Mouse (Mus musculus) right cerebral cortex, postnatal 14 days (tissue): ENCODE measurements around the gene Tmem92.
"Not testable (repeated sequence)": the region's sequence is repeated elsewhere in the genome, so short reads cannot be mapped to it uniquely, and the experiment has no call there.

Experiments
- DNase-seq: peaks from one replicate; pipeline ENCODE4 v3.0.0; 2022

The Tmem92 gene

DNA sequence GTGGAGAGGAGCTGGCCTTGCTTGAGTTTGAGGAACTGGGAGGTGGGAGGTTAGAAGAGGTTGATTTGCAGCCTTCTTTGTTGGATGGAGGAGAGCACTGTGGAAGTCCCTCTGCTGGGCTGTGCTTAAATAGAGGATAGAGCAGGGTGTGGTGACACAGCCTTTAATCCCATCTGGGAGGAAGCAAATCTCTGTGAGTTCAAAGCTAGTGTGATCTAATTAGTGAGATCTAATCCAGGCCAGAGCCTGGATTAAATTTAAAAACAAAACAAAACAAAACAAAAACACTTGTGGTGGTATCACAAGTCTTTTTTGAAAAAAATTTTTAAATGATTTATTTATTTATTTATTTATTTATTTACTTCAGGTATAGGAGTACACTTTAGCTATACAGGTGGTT is at the start of gene Tmem92:
TSS of gene Tmem92 (minus strand) at position 101 of the 400 bp plus-strand sequence.
- no peak for DNase-seq

DNA sequence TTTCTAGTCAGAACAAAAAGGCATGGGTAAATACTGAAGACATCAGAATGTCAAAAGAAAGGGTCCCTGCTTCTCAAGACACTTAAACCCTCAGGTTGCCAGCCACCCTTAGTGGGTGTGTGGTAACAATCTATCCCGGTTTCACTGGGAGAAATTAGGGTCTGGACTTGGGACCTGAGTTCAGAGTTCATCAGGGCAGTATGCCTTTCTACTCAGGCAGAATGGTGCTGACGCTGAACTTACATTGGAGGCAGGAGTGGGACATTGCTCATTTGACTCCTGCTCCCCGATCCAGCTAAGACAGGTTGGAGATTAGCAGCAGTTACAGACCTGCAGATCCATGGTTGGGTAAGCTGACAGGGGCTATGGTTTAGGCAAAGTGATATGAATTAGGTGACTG is 46.5 kb upstream of the Tmem92 start:
- no peak for DNase-seq

DNA sequence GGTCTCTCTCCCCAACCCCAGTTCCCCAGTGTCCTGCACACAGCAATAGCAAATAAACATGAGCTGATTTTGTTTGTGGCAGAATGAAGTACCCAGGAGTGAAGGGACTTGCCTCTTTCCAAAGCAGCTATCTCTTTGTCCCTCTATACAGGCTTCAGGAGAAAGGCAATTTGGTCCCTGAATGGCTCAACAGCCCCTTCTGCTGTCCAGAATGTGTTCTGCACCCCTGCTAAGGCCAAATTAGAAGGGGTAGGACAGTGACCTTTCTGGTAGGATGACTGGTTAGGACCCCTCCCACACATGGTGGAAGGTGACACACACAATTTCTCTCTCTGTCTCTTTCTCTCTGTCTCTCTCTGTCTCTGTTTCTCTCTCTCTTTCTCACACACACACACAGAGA is 36.9 kb upstream of the Tmem92 start:
- not testable (repeated sequence) for DNase-seq

DNA sequence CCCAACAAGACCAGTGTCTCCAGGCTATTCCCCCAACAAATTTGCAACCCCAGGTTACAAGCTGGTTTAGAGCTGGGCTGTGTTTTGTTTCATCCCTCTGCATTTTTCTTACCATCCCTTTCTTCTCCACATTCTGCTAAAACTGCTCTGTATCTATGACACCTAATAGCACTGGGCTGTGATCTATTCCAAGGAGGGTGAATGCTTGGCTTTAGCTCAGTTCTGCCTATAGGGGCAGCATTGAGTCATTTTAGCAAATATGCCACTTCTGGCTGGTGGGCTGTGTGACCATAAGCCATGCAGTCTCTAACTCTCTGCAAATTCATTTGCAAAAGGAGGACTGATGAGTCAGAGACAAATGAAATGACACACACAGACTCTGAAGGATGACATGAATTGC is 36.4 kb upstream of the Tmem92 start:
- not testable (repeated sequence) for DNase-seq

DNA sequence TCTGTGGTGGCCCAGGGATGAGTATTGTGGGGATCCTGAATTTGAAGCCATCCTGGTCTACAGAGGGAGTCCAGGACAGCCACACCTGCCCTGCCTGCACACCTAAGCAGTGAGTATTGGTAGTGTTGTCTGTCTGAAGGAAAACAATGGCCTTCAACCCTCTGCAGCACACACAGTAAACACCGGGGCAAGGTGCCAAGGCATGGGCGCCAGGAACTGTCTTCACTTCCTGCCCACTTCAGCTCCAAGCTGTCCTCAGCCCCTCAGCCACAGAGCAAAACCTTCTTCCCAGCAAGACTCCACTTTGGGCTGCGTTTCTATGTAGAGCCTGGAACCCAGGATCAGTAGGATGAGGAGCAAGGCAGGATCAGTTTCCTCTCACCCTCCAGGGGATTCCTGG is 29.0 kb upstream of the Tmem92 start:
- DNase-seq: not testable (repeated sequence)

DNA sequence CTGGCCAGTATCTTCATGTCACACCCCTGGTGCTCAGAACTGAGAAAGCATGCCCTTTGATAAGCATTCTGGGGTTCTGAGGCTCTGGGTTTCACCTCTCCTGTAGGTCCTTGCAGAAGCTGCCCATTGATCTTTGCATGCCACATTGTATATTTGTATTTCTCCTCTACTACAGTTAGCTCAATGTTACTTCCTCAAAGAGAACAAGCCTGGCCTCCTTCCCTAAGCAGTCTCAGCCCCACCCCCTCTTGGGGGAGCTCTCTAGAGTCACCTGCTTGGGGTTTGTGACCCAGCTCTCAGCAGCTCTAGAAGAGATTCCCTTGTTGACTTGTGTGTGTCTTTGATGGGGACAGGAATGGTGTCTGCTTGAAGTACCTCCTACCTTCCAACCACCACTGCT is 9.2 kb upstream of the Tmem92 start:
- no peak for DNase-seq

DNA sequence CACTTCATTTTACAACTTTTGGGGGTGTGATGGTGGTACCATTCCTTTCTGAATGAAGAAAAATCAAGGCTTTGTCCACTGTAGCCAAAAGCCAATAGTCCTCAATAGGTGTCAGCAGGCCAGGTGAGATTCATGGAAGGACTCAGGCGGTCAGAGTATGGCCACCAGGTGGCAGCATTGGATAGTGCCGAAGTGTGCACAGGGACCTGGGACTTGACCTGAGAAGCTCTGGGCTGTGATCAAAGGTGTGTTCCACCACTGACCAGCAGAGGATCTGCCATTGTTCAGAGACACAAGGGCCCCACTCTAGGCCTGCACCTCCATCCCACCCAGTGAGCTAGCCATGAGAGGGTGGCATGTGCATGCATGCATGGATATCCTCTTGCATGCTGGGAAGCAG is 2.7 kb upstream of the Tmem92 start:
- peak; percentile 57 for DNase-seq

DNA sequence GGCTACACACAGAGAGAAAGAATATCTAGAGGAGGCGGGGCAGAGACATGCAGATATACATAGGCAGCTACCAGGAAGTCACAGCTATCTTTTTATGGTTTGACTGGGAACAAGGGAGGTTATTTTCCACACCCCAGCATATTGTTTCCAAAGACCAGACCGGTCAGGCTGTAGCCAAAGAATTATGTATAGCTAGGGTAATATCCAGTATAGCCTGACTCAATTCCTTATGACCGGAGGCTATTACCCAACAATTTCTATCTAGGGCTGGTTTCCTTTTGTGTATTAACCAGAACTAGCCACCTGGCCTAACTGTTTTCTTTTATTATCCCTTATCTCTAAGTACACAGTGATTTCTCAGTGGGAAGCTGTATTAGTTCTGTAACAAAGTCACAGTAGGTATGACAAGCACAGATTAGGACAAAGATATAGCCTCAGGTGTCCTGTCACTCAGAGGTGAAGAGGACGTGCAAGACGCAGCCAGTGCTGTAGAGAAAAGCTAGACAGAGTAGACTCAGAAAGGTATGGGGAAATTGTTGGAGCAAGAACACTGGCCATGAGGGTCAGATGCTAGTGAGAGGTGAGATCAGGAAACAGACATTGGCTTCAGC is 7.5 kb downstream of the Tmem92 start:
- DNase-seq: no peak

DNA sequence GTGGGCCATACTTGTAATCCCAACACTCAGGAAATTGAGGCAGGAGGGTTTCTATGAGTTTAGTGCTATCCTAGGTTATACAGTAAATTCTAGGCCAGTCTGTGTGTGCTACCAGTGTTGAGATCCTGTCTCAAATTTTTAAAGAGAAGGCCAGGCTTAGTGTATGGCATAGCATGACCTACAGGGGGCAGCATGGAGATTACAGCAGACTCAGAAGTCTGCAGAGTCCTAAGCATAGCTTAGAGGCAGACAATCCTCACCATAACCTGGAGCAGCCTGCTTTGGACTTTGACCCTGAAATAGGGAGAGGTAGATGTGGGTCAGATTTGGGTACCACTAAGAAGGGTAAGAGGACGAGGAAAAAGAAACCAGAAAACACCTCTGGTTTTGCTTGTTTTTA is 8.7 kb downstream of the Tmem92 start:
- DNase-seq: no peak

DNA sequence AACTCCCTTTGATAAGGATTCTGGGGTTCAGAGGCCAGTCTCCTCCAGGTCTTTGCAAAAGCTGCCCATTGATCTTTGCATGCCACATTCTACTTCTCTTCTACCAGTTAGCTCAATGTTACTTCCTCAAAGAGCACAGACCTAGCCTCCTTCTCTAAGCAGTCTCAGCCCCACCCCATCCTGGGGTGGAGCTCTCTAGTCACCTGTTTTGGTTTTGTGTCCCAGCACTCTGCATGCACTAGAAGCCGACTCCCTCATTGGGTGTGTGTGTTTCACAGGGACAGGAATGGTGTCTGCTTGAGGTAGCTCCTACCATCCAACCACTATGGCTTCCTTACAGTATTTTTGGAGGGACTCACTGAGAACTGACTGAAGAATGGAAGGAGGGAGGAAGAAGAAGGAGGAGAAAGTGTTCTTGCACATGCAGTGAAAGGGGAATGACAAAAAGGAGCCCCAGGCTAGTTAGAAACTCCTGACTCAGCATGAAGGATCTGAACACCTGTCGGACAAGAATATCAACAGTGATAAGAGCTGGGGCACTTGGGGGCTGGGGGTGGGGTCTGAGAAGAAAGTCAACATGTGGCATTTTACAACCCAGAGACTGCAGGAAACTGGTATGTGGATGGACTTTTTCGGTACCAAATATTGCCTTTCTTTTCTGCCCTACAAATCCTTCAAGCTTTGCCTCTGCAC is 10.0 kb downstream of the Tmem92 start:
- no peak for DNase-seq

DNA sequence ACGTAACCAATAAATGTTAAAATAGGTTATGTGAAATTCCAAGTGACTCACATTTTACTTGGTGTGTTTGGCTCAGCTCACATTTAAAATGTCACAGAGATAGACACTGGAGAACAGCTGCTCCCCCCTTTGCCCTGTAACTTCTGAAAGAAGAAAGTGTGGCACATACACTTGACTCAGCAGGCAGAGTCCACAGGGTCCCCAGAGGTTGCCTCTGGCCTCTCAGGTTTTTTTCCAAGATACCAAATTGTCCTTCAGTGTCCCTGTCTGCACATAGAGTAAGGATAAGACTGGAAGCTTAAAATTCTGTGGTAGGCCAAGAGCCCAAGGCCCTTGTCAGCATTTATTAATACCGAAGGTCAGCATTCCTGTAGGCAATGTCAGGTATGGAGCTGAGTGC is 15.3 kb downstream of the Tmem92 start:
- no peak for DNase-seq

DNA sequence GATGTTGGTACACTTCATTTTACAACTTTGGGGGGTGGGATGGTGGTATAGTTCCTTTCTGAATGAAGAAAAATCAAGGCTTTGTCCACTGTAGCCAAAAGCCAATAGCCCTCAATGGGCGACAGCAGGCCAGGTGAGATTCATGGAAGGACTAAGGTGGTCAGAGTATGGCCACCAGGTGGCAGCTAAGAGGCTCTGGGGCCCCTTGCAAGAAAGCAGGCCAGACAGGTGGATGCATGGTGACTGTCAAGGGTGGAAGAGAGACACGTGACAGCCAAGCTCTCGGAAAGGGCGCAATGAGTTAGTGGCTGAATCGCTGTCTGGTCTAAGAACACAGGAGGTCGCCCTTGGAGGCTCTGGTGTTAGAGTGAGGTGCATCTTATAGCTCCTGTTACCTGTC is 19.7 kb downstream of the Tmem92 start:
- DNase-seq: no peak

DNA sequence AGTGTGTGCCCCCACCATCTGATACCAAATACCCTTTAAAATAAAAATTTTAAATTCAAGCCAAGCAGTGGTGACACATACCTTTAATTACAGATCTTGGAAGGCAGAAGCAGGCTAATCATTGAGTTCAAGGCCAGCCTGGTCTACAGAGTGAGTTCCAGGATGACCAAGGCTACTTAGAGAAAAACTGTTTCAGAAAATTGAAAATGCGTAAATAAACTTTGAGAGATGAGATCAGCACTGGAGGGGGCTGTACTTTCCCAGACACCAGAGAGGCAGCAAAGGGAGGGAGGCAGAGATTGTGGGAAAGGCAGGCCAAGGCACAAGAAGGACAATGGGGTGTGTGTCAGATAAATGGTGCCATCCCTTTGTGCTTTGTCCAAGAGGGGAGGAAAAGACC is 20.2 kb downstream of the Tmem92 start:
- DNase-seq: no peak

DNA sequence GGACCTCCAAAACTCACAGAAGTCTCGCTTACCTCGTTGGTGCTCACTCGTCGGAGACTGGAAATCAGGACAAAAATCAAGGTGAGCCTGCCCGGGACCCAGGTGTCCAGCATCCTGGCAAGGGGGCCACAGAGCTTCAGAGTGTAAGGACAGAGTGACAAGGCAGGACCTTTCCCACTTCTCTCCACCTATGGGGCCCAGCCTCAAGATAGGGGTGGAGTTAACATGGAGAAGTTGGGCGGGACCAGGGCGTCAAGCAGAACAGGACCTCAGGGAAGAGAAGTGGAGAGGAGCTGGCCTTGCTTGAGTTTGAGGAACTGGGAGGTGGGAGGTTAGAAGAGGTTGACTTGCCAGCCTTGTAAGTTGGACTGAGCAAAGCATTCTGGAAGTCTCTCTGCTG is 21.7 kb downstream of the Tmem92 start:
- no peak for DNase-seq

DNA sequence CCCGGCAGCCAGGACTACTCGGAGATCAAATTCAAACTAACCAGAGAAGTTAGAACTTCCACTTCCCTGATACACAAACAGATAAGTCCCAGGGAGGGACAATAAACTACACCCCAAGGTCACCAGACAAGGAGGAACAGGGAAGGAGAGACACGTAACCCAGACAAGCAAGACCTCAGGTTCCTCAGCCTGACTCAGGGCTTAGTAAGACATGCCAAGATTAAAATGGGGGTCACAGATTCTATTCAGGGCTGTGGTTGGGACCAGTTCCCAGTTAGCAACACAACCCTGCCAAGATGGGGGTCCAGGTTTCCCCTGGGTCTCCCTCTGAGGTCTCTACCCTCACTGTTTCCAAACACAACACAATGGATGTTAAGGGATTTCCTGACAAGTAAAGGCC is 22.1 kb downstream of the Tmem92 start:
- no peak for DNase-seq

DNA sequence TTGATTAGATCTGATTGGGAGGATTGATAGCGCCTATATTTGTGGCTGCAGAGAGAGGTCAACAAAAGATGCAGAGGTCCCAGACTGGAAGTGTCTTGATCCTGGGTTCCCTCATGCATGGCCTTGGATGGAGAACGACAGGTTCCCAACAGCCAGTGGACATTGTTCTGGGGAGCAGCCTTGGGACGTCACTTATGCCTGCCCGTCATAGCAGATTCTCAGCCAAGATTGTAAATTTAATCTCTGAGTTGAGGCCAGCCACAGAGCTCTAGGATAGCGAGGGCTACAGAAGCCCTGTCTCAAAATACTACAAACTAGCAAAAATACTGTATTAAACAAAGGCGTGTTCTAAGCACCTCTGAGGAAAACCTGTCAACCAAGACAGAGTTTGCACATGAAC is 22.6 kb downstream of the Tmem92 start:
- DNase-seq: no peak

DNA sequence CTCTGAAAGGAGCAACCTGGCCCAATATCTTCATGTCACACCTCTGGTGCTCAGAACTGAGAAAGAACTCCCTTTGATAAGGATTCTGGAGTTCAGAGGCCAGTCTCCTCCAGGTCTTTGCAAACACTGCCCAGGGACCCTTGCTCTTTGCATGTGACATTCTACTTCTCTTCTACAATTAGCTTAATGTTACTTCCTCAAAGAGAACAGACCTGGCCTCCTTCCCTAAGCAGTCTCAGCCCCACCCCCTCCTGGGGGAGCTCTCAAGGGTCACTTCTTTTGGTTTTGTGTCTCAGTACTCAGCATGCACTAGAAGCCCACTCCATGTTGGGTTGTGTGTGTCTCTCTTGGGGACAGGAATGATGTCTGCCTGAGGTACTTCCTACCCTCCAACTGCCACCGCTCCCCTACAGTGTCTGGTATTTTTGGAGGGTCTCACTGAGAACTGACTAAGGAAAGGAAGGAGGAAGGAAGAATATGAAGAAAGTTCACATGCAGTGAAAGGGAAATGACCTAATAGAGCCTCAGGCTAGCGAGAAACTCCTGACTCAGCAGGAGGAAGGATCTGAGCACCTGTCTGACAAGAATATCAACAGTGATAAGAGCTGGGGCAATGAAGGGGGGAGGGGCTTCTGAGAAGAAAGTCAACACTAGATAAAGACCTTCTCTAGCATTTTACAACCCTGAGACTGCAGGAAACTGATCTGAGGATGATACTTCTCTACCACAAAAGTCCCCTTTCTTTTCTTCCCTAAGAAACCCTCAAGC is 29.4 kb downstream of the Tmem92 start:
- no peak for DNase-seq

DNA sequence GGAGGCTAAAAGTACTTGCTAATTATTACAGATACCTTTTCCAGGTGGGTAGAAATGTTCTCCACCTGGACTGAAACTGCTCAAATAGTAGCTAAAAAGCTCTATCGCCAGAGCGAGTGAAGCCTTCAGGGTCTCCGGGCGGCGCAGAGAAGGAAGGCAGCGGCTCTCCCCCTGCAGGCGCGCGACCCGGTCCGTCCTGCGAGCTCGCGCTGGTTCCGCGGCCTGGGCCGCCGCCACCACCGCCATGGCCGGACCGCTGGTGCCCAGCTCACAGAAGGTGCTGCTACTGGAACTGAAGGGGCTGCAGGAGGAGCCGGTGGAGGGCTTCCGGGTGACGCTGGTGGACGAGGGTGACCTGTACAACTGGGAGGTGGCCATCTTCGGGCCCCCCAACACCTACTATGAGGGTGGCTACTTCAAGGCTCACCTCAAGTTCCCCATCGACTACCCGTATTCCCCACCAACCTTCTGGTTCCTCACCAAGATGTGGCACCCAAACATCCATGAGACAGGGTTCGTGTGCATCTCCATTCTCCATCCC is 40.7 kb downstream of the Tmem92 start, which contains the start of gene Cdc34b:
TSS of gene Cdc34b (plus strand) at position 51 of the 541 bp plus-strand sequence.
- DNase-seq: no peak

DNA sequence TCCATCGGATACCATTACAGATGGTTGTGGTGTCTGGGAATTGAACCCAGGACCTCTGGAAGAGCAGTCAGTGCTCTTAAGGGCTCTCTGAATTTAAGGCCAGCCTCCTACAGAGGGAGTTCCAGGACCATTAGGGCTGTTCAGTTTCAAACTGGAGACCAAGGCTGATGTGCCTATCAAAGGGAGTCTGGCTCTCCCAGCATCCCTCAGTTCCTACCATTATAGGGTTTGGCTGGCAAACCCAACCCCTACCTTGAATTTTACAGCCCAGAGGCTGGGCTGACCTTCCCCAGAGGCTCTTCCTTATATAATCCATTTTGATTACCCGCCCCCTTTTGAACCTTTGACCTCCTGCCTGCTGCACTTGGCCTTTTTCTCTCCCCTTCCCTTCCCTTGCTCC is 46.8 kb downstream of the Tmem92 start:
- no peak for DNase-seq

DNA sequence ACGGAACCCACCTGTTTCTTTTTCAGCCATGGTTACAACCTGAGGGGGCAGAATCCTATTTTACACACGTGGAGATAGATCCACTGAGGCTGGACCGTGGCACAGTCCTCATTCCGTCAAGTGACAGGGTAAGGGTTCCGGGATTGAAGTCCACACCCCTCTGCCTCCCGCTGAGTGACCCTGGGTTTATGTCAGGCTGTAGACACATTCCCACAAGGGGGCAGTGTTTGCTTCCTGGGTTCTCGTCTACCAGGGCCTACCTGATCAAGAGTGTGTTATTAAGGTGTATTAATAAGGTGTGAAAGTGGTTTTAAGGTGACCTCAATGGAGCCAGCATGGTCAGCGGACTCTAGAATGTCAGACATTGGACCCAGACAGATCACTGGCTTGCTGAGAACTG is 49.7 kb downstream of the Tmem92 start:
- DNase-seq: peak; percentile 17

DNA sequence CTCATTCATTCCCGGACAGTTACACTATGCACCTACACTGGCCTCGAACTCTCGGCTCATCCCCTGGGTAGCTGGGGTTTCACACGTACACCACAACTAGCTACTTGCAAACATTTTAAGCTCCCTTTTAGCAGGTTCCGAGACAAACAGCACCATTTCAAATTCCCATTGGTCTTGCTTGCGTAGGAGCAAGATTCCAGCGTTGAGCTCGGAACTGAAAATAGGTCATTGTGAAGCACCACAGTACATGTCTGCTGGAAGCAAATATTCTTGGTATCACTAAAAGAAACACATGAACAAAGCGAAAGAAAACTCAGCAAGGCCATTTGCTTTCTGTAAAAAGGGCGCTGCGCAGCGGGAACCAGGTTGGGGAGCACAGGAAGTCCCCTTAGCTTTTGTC is 51.3 kb downstream of the Tmem92 start:
- no peak for DNase-seq

DNA sequence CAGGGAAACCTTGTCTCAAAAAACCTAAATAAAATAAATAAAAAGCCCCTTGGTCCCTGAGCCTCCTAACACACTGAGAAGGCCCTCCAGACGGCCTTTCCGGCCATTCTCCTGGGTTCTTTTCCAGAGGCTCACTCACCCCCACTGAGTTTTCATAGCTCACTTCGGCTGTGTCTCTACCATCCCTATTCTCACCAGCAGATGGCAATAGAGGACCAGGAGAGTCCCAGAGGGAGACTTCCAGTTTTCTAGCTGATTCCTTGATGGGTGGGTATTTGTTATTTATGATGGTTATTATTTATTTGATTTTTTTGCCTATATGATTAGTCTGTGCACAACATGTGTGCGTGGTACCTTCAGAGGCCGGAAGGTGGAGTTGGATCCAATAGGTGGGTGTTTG is 52.2 kb downstream of the Tmem92 start:
- peak; percentile 77 for DNase-seq

DNA sequence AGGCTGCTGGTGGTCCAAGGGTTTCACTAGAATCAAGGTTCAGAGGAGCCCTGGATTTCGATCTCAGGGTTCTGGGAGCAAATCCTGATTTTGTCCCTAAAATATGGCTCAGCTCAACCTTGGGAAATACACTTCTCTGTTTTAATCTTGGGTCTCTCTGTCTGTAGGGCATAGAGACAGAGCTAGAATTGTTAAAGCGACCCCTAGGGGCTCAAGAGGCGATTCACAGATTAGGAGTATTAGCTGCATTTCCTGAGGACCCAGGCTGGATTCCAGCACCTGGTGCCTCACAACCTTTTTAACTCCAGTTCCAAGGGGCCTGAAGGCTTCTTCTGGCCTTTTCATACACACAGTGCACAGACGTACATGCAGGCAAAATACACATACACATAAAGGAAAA is 52.9 kb downstream of the Tmem92 start:
- DNase-seq: no peak

DNA sequence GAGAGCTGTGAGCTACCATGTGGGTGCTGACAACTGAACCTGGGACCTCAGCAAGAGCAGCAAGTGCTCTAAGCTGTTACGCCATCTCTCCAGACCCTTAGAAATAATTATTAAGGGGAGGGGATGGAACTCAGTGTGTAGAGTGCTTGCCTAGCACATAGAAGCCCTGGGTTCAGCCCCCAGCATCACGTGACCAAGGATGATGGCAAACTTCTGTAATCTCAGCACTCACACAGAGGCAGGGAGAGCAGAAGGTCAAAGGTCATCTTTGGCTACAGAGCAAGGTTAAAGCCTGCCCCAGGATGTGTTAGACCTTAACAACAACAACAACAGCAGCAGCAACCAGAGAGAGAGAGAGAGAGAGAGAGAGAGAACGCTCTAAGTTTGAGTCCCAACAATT is 54.0 kb downstream of the Tmem92 start:
- no peak for DNase-seq
